Mouse (Mus musculus): Measurements from ENCODE around the gene Bclaf1.

Gene Bclaf1

DNA sequence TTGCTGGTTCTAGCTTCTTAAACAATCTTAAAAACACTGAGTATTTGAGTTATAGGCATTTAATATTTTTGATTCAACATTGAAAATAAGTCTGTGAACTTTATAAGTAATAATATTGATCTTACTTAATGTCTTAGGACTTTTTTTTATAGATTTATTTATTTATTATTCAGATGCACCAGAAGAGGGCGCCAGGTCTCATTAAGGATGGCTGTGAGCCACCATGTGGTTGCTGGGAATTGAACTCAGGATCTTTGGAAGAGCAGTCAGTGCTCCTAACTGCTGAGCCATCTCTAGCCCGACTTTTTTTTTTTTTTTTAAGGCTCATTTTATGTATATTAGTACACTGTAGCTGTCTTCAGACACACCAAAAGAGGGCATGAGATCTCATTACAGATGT lies 2.5 kb downstream of the Bclaf1 start:
- DNase-seq (ENCODE audit: low read depth, low spot score) = peak; percentile 15

- no peak for DNase-seq (ENCODE audit: low read depth, low spot score)
These were observed 5.2 kb downstream of the Bclaf1 start for GRCm38 (mm10) chr10:20317466-20317865.

- DNase-seq (ENCODE audit: low read depth, low spot score) = no peak
These were observed 14.0 kb downstream of the Bclaf1 start for GRCm38 (mm10) chr10:20326226-20326625.

- DNase-seq (ENCODE audit: low read depth, low spot score) = no peak
These were observed 19.0 kb downstream of the Bclaf1 start for GRCm38 (mm10) chr10:20331262-20331661.

DNA sequence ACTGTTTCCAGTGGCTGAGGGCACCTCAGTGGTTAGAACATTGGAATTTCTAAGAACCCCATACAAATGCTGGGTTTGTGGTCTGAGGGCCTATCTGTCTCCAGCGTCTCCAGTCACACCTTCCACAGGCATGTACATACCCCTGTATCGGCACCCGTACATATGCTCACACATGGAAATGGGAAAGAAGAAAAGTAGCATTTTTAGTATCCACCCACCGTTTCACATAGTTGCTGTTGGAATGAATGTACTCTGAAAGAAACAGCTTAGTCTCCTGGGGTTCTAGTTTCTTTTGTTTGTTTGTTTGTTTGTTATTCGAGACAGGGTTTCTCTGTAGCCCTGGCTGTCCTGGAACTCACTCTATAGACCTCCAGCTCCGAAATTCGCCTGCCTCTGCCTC lies 25.6 kb downstream of the Bclaf1 start:
- no peak for DNase-seq (ENCODE audit: low read depth, low spot score)

GRCm38 (mm10) chr10:20345736-20346135 lies 33.5 kb downstream of the Bclaf1 start:
- DNase-seq (ENCODE audit: low read depth, low spot score) = no peak

- peak; percentile 96 for DNase-seq (ENCODE audit: low read depth, low spot score)
These were observed 35.3 kb downstream of the Bclaf1 start, which contains the start of gene Mtfr2 for GRCm38 (mm10) chr10:20347285-20348214. Mtfr2 (plus strand) TSS chr10:20347770.

DNA sequence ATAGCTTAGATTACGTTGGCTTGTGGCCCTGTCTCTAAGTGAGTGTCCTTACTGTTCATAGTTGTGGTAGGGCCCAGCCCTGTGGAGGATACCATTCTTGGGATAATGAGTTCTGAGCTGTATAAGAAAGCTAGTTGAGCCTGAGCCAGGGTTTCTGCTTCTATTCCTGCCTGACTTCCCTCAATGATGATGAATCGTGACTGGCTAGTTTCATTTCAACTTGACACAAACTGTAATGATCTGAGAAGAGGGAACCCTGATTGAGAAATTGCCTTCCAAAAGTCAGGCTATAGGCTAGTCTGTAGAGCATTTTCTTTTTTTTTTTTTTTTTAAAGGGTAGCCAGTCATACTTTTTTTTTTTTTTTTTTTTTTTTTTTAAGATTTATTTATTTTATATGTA lies 36.6 kb downstream of the Bclaf1 start:
- DNase-seq (ENCODE audit: low read depth, low spot score) = no peak

GRCm38 (mm10) chr10:20361542-20362449 lies 49.5 kb downstream of the Bclaf1 start:
- DNase-seq (ENCODE audit: low read depth, low spot score) = peak; percentile 44

DNA sequence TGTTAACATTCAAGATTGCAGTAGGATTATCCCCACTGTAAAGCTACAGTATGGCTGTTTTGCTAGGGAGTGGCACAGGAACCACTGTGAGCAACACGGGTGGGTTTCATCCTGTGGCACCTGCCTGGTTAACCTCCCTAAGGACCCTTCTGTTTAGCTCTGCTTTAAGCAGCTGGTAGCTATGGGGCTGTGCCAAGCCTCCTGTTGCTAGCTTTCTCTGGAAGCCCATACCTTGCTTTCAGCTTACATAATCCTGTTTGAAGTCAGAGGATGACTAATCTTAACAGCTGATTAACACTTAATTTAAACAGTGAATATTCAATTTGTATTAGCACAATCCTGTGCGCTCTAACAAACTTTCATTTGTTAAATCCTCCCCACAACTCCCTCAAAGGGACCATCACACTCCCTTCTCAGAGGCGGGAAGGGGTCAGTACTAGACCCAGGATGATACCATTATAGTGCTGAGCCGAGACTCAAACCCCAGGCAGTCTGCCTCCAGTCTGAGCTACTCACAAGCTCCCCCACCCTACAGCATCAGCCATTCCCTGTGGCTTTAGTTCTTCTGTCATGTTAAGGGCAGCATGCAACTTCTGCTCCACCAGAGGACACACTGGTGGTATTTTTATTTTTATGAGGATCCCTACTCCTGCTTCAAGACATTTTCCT lies 50.3 kb downstream of the Bclaf1 start:
- no peak for DNase-seq (ENCODE audit: low read depth, low spot score)

DNA sequence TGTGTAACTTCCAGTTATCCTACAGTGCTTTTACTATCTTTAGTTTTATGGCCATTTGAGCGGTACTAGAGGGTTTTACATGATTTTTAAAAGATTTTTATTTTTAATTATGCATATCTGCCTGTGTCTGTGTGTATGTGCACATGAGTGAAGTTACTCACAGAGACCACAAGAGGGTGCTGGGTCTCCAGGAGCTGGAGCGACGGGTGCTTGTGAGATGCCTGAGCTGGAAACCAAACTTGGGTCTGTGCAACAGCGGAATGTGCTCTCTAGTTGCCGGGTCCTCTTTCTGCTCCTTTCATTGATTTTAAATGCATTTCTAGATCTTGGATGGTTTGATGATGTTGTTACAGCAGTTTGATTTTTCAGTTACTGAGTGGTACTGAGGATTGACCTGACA lies 59.8 kb downstream of the Bclaf1 start:
- DNase-seq (ENCODE audit: low read depth, low spot score) = no peak

DNA sequence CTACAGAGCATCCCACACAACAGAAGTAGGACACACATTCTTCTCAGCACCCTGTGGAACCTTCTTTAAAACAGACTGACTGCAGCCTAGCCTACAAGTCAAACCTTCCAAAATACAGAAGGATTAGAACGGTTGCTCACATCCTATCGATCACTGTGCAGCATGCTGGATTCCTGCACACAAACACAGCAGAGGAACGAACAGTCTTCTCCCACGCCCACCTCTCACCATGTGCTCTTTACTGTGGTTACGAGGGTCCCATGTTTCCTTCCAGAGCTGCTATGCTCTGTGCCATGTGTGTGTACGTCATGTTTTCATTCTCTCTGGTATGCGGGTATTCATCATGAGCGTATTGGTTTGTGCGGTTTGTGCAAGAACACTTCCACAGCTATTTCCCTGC lies 65.4 kb downstream of the Bclaf1 start:
- DNase-seq (ENCODE audit: low read depth, low spot score) = no peak

DNA sequence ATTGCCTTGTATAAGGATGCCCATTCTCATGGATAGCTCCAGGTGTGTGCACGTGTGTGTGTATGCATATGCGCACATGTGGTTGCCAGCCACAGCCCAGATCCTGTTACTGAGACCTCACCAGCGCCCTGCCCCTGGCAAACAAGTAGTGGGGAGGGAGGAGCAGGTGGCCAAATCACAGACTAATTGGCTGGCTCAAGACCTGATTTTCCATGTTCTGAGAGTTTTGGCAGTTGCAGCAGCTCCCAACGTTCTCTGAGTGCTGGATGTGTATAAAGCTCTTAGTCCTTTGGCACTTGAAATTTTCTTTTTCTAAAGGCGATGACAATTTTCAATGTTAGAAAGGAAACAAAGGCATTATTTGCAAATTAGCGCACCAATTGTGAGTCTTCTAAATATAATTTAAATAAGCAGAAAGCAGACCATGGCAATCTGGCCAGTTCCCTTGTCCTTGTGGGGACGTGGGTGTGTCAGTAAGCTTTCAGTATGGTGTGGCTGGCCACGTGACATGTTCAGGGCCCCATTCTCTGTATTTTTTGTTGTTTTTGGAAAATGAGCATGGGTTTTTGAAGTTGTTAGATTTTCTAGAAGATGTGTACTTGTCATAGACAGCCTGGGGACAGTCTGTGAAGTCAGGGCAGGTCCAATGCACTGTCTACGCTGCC lies 66.9 kb downstream of the Bclaf1 start:
- DNase-seq (ENCODE audit: low read depth, low spot score) = no peak

- no peak for DNase-seq (ENCODE audit: low read depth, low spot score)
These were observed 68.5 kb downstream of the Bclaf1 start for GRCm38 (mm10) chr10:20380798-20381197.

GRCm38 (mm10) chr10:20381352-20381751 lies 69.1 kb downstream of the Bclaf1 start:
- no peak for DNase-seq (ENCODE audit: low read depth, low spot score)

DNA sequence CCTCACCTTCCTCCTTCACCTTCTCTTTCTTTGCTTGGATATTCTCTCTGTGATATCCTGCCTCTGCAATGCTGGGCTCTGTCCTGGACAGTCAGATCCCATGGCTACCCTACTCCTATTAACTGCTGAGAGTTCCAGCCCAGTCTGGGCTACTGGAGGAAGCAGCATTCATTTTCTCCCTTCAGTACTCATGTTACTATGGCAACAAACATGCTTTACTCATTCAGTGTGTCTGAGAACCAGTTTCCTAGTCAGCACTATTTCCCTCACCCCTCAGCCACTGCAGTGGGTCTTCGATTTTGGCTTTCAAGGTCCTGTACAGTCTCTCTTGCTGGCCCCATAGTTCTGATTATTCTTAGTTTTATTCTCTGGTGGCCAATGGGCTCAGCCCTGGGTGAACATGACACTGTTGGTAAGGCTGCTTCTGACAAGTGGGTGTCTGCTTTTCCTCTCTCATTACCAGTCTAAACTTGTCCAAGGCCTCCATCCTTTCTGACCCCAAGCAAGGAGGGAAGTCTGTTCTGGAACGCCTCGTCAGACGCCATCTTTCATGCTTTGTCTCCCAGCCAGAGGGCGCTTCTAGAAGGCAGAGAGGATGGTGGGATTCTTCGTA lies 70.6 kb downstream of the Bclaf1 start:
- DNase-seq (ENCODE audit: low read depth, low spot score) = peak; percentile 20

DNA sequence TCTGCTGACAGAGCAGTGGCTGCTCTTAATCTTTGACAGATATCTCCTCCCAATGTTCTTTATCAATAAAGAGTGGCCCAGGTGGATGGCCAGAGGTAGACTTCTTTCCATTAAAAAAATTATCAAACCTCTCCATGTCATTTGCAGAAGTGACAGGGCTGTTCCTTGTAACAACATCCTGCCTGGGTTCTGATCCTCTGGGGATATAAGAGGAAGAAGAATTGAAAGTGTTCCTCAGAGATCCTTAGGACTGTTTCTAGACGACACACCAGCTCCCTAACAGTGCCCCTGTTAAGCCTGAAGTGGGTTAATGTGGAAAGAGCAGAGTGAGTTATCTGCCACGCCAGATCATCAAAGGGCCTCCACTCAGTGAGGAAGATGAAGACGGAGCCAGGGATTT lies 78.3 kb downstream of the Bclaf1 start:
- no peak for DNase-seq (ENCODE audit: low read depth, low spot score)
